Mouse (Mus musculus) heart, adult 2 months (tissue): ENCODE measurements around the gene Khdc4. TPM values are rescaled to one million over a fixed set of nuclear protein-coding genes. Genes with fewer than 3 reads are reported as not detected.

Source experiments
- DNase-seq, 2 experiments: peaks; one replicate each; pipeline ENCODE4 v3.0.0; 2021
- H3K27ac ChIP-seq: fragments of 200-600 bp; 2 replicates; pipeline ENCODE4 v1.8.1; 2022
- H3K27me3 ChIP-seq: fragments of 200-500 bp; 2 replicates; pipeline ENCODE4 v1.6.1; 2012; ENCODE audit warnings: mild to moderate bottlenecking, low read length, inconsistent platforms, mixed read lengths; ENCODE audit not compliant: control insufficient read depth, insufficient read depth
- H3K36me3 ChIP-seq: fragments of 200-500 bp; 2 replicates; pipeline ENCODE4 v1.6.1; 2012; ENCODE audit warnings: low read length, inconsistent platforms; ENCODE audit not compliant: control insufficient read depth, insufficient read depth
- H3K4me1 ChIP-seq: fragments of 200-500 bp; 2 replicates; pipeline ENCODE4 v1.6.1; 2011; ENCODE audit warnings: low read length; ENCODE audit not compliant: control insufficient read depth, insufficient read depth
- H3K4me3 ChIP-seq: fragments of 200-600 bp; 2 replicates; pipeline ENCODE4 v1.8.1; 2022
- H3K79me2 ChIP-seq: fragments of 200-500 bp; replicated peaks from 2 replicates; pipeline ENCODE4 v1.6.1; 2012; ENCODE audit warnings: mild to moderate bottlenecking, inconsistent platforms, low read length, moderate library complexity, mixed read lengths; ENCODE audit not compliant: control insufficient read depth, insufficient read depth
- H3K9ac ChIP-seq: fragments of 200-500 bp; 2 replicates; pipeline ENCODE4 v1.6.1; 2012; ENCODE audit warnings: low read depth, mild to moderate bottlenecking, control low read depth, inconsistent platforms, low read length, mixed read lengths
- CTCF ChIP-seq: fragments of 200-600 bp; IDR thresholded peaks from 2 replicates; pipeline ENCODE4 v1.8.1; 2022; ENCODE audit warnings: antibody characterized with exemption, mild to moderate bottlenecking, moderate library complexity
- EP300 ChIP-seq: fragments of 200-500 bp; IDR thresholded peaks from 2 replicates; pipeline ENCODE4 v1.6.1; 2011; ENCODE audit warnings: low read depth, low read length, control low read depth; ENCODE audit not compliant: insufficient read depth
- POLR2A ChIP-seq: fragments of 200-500 bp; IDR thresholded peaks from 2 replicates; pipeline ENCODE4 v1.6.1; 2011; ENCODE audit warnings: mild to moderate bottlenecking, low read depth, low read length, control low read depth; ENCODE audit not compliant: insufficient read depth
- WGBS: fragments of 180-500 bp; shearing (Covaris S2); methylation state at CpG from one replicate; pipeline ENCODE4 v1.1.7; 2018; 5-methylcytosine and 5-hydroxymethylcytosine counted together
- intact Hi-C: fragments of 180-260 bp; cut with DNase I; formaldehyde crosslinking; loops from one replicate; pipeline ENCODE4 v1.15.1; 2025
- polyA plus RNA-seq: library from polyadenylated mRNA; depleted of rRNA; stranded (reverse); fragments of >200 nt; gene quantifications from 2 replicates; pipeline ENCODE4 v1.2.3, GENCODE M21; 2012
- total RNA-seq, 2 experiments: library from RNA; stranded (reverse); gene quantifications; 2 replicates each; pipeline ENCODE4 v1.2.3; 2021

The Khdc4 gene
- total and polyA plus RNA-seq, 3 experiments = 24.9 to 29.9 (median 25.7) TPM

DNA sequence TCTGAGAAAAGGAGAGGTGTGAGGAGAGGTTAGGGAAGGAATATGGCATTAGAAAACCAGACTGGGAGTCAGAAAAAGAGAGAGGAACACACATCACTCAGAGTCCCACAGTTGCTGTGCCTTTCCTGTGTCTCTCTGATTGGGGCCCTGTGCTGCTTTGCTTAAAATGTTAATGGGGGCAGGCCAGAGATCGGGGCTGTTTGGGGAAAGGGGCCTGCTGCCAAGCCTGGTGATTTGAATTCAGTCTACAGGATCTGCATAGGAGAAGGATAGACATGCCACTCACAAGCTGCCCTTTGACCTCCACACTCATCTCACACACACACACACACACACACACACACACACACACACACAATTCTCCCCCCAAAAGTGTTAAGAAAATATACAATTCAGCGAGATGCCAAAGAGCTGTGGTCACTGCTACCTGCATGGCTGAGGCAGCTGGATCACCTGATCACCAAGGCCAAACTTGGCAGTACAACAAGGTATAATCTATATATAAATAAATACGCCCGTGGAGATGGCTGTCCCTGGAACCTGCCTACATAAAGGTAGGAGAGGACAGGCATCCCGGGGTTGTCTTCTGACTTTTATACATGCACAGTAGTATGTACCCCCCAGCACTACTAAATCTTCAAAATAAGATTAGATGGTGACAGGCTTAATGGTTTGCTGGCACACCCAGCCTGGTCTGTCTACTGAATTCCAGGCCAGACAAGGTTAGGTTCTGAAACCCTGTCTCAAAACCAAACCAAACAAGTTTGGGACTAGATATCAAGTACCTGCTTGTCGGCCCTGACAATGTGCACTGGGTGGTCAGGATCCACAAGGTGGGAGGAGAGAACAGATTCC is 31.9 kb upstream of the Khdc4 start:
- intact Hi-C loops = no loop called here
- no peak overlapping the region for H3K27ac ChIP-seq
- no peak for DNase-seq

DNA sequence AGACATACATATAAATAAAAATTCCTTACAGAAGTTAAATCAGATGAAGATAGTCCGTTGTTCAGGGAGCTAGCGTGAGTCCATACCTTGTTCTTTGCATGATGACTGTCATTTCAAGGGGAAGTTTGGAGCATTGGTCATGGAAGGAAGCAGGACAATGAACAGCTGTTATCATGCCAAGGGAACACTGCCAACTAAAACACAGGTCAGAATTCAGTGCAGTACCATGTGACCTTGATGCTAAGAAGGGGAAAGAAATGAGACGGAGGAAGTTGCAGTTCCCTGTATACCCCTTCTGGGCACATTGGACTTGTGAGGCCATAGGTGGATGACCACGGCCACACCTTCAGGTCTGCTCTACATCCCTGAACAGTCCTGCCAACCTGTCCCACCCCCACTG is 31.0 kb upstream of the Khdc4 start:
- no peaks in the 10 kb centered on the region for H3K79me2 ChIP-seq
- WGBS = 15% methylated on average over 4 of the region's 4 CpGs
- H3K36me3 ChIP-seq = no peaks in the 10 kb centered on the region
- H3K27ac ChIP-seq = no peak overlapping the region
- no peak for TF ChIP-seq CTCF
- TF ChIP-seq EP300 = no peak
- TF ChIP-seq POLR2A = no peak
- intact Hi-C loops = no loop called here
- peaks cover 8% of the 10 kb centered on the region for H3K4me1 ChIP-seq
- H3K4me3 ChIP-seq = peak overlapping the region; percentile 3; the same call in 1 of the 2 replicates
- no peak overlapping the region for H3K9ac ChIP-seq
- H3K27me3 ChIP-seq = no peaks in the 10 kb centered on the region
- DNase-seq = peak in 1 of 2 experiments; percentile 20

More for the DNA sequence above, 31.9 kb upstream of the Khdc4 start:
- no peaks in the 10 kb centered on the region for H3K79me2 ChIP-seq
- H3K27me3 ChIP-seq = no peaks in the 10 kb centered on the region
- 50% methylated on average over 6 of the region's 6 CpGs for WGBS
- H3K9ac ChIP-seq = no peak overlapping the region
- H3K36me3 ChIP-seq = no peaks in the 10 kb centered on the region
- no peak overlapping the region for H3K4me3 ChIP-seq
- TF ChIP-seq CTCF = no peak
- no peak for TF ChIP-seq POLR2A
- peaks cover 8% of the 10 kb centered on the region for H3K4me1 ChIP-seq

DNA sequence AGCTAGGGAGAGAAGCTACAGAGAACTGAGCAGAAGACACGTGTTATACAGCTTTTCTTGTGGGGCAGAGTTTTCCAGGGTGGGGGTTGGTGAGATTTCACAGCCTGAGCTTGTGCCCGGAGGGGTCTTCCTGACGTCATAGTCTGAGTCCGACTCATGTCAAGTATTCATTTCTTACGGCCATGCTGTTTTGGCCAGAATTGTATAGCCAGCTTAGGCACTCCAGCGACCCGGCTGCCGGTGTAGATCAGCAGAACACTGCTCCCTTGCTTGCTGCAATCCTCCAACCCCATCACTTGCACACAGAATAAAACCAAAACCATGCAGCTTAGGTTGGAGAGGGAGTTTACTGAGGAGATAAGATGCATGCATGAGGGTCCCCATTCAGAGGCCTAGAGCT is 30.0 kb upstream of the Khdc4 start:
- Histone ChIP-seq H3K27me3 (no peaks in the 10 kb centered on the region), H3K79me2 (no peaks in the 10 kb centered on the region), H3K27ac (no peak overlapping the region), H3K4me1 (peaks cover 8% of the 10 kb centered on the region), H3K4me3 (no peak overlapping the region), H3K36me3 (no peaks in the 10 kb centered on the region), H3K9ac (no peak overlapping the region)
- no peak for TF ChIP-seq POLR2A
- no peak for TF ChIP-seq EP300
- no peak for TF ChIP-seq CTCF
- DNase-seq = no peak
- WGBS = 78% methylated on average over 8 of the region's 8 CpGs
- intact Hi-C loops = no loop called here

DNA sequence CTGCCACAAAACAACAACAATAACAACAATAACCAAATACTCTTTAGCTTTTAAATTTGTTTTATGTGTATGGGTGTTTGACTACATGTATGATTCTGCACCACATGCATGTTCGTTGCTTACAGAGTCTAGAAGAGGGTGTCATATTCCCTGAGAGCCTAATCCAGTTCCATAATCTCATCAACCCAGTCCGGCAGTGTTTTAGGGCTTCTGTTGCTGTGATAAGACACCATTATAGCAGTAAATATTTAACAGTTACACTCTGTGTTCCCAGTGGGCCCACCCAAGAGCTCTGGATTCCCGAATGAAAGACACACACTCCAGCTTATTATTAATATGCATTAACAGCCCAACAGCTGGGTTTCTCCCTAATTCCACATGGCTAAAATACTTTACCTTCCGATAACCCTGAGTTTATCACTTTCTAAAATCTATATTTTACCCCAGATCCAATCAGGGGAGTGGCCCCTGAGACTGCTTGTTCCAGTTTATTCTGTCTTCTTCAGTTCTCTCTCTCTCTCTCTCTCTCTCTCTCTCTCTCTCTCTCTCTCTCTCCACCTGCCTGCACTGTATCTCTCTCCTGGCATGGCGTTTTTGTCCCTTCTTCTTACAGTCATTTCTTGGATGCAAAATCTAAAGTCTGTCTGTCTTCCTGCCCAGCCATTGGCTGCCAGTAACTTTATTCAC is 27.0 kb upstream of the Khdc4 start:
- no peak overlapping the region for H3K4me3 ChIP-seq
- no peaks in the 10 kb centered on the region for H3K36me3 ChIP-seq
- H3K27me3 ChIP-seq = no peaks in the 10 kb centered on the region
- DNase-seq = no peak
- H3K79me2 ChIP-seq = no peaks in the 10 kb centered on the region
- peaks cover 5% of the 10 kb centered on the region for H3K4me1 ChIP-seq
- intact Hi-C loops = no loop called here
- H3K9ac ChIP-seq = no peak overlapping the region
- 75% methylated on average over 5 of the region's 5 CpGs for WGBS
- no peak for TF ChIP-seq EP300
- TF ChIP-seq POLR2A = no peak
- TF ChIP-seq CTCF = no peak
- H3K27ac ChIP-seq = no peak overlapping the region

DNA sequence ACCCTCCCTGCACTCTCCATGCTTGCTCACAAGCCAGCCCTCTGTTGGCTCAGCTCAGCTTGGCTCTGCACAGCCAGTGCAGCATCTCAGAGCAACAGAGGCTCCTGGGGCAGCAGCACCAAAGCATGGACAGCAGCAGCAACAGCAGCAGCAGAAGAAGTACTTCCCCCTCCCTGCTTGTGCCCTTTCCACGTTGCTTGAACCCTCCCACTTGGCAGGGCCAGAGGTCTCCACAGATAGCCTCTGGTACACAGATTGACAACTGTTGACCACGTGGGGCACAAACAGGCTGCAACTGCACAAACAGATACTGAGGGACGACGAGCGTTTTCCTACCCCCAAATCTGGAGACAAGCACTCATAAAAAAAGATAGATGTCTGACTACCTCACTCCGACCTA is 25.8 kb upstream of the Khdc4 start:
- Histone ChIP-seq H3K79me2 (no peaks in the 10 kb centered on the region), H3K36me3 (no peaks in the 10 kb centered on the region), H3K4me1 (peaks cover 2% of the 10 kb centered on the region), H3K27me3 (no peaks in the 10 kb centered on the region), H3K9ac (no peak overlapping the region), H3K4me3 (no peak overlapping the region), H3K27ac (no peak overlapping the region)
- 22% methylated on average over 6 of the region's 6 CpGs for WGBS
- no peak for TF ChIP-seq EP300
- no peak for TF ChIP-seq CTCF
- TF ChIP-seq POLR2A = no peak
- intact Hi-C loops = no loop called here
- DNase-seq = no peak

DNA sequence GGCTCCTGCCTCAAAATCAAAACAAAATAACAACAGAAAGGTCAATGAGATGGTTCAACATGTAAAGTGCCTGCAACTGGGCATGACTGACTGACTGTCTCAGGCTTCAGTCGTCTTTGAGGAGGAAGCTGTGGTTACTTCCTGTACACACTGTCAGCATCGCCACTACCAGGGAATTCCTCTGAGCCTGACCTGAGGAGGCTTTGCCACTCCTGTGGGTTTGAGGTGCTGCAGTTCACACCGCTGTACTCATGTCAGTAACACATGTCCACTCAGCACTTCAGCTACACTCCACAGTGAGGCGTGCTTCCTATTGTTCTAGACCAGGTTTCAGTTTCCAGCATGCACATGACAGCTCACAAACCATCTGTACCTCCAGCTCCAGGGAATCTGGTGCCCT is 21.5 kb upstream of the Khdc4 start:
- no peaks in the 10 kb centered on the region for H3K4me1 ChIP-seq
- 45% methylated on average over 4 of the region's 4 CpGs for WGBS
- DNase-seq = no peak
- no peak overlapping the region for H3K9ac ChIP-seq
- TF ChIP-seq EP300 = no peak
- no peak for TF ChIP-seq POLR2A
- peak; percentile 38 for TF ChIP-seq CTCF
- no peak overlapping the region for H3K27ac ChIP-seq
- H3K27me3 ChIP-seq = no peaks in the 10 kb centered on the region
- intact Hi-C loops = no loop called here
- H3K4me3 ChIP-seq = no peak overlapping the region
- no peaks in the 10 kb centered on the region for H3K36me3 ChIP-seq
- no peaks in the 10 kb centered on the region for H3K79me2 ChIP-seq
